Comparison of ENCODE assay signal across 11 mouse cellular contexts in genomic region chr1:72609887-72610877, GRCm38 (mm10). TPM values are rescaled to one million over a fixed set of nuclear protein-coding genes. Genes with fewer than 3 reads are reported as not detected.
A peak's percentile ranks its signal among the peaks of the same experiment; 100 is the strongest.
DNase-seq lines count a peak whose midpoint lies in the region; TF ChIP-seq lines count a peak whose summit lies in the region.
"Had no signal": no experiment of that assay in that cellular context is flagged by ENCODE, and none has a peak within 500 bp of the region (broad histone marks: within the 10 kb centered on the region; RNA-seq: fewer than 3 reads in every experiment).

No protein-coding gene starts in this region.

- no peaks in the 10 kb centered on the region for H3K79me2 ChIP-seq in MEL (ENCODE audit: control insufficient read depth, insufficient read depth, low read length, poor library complexity)

- TF ChIP-seq RAD21 in MEL (IDR thresholded peaks at IDR 0.05; ENCODE audit: low read depth, low read length), result no peak

- no peaks in the 10 kb centered on the region for H3K9me3 ChIP-seq in MEL (replicated peaks; ENCODE audit: insufficient read depth, low read length)
- H3K9me3 ChIP-seq: G1E; limb, embryonic 13.5 days had no signal

- no peaks in the 10 kb centered on the region for H3K4me1 ChIP-seq in MEL (ENCODE audit: control insufficient read depth in 1 of 2, insufficient read depth in 2 of 2, low read length in 2 of 2)
- H3K4me1 ChIP-seq: limb, embryonic 13.5 days had no signal

- H3K27me3 ChIP-seq in MEL (ENCODE audit: control insufficient read depth in 1 of 2, insufficient read depth in 2 of 2, low read length in 2 of 2), result no peaks in the 10 kb centered on the region
- H3K27me3 ChIP-seq: limb, embryonic 13.5 days had no signal

- no peak overlapping the region for H3K27ac ChIP-seq in layer of hippocampus, adult 2 months
- H3K27ac ChIP-seq in MEL (ENCODE audit: control insufficient read depth, low read depth, low read length), result no peak overlapping the region
- H3K27ac ChIP-seq: limb, embryonic 13.5 days had no signal

- TF ChIP-seq CTCF in layer of hippocampus, adult 2 months (conservative IDR thresholded peaks at IDR 0.05), result peak; percentile 51
- TF ChIP-seq CTCF in MEL (IDR thresholded peaks at IDR 0.05 in 2 of 3, conservative IDR thresholded peaks at IDR 0.05 in 1 of 3; ENCODE audit: control insufficient read depth in 1 of 3, insufficient read depth in 1 of 3, low read depth in 2 of 3, low read length in 3 of 3, poor library complexity in 1 of 3, severe bottlenecking in 1 of 3), result no peak; a peak in 2 of 6 replicates

- H3K36me3 ChIP-seq in MEL (ENCODE audit: control insufficient read depth in 1 of 2, insufficient read depth in 2 of 2, low read length in 2 of 2), result no peaks in the 10 kb centered on the region; a peak in 2 of 4 replicates

- TF ChIP-seq EP300 in MEL (IDR thresholded peaks at IDR 0.05; ENCODE audit: low read depth in 1 of 2, low read length in 2 of 2), result no peak

- DNase-seq in layer of hippocampus, adult 2 months (ENCODE audit: low spot score in 2 of 2), result no peak
- DNase-seq in layer of hippocampus, postnatal 14 days (ENCODE audit: low spot score in 2 of 2), result no peak
- DNase-seq in MEL (ENCODE audit: low read depth, low spot score), result peak; percentile 10
- DNase-seq in embryo, embryonic 10.5 days (ENCODE audit: low spot score), result peak; percentile 16
- DNase-seq in kidney, postnatal 36 days, result peak; percentile 66 to 78
- DNase-seq in cerebellum, adult 9-10 months, result no peak
- no peak for DNase-seq in urinary bladder, postnatal 36 days (ENCODE audit: low spot score in 2 of 2)
- no peak for DNase-seq in ovary, postnatal 14 days (ENCODE audit: low spot score)
- DNase-seq: cerebellum, postnatal 14 days had no signal

- H3K9ac ChIP-seq in MEL (ENCODE audit: control insufficient read depth, low read depth, low read length, poor library complexity, severe bottlenecking), result no peak overlapping the region
- H3K9ac ChIP-seq: limb, embryonic 13.5 days had no signal

- no peak for TF ChIP-seq POLR2A in MEL (IDR thresholded peaks at IDR 0.05; ENCODE audit: control insufficient read depth in 1 of 2, insufficient read depth in 1 of 2, low read depth in 1 of 2, low read length in 2 of 2, poor library complexity in 1 of 2)

- no peak overlapping the region for H3K4me3 ChIP-seq in layer of hippocampus, adult 2 months
- H3K4me3 ChIP-seq in MEL (ENCODE audit: control insufficient read depth in 1 of 2, insufficient read depth in 1 of 2, low read depth in 2 of 2, low read length in 2 of 2), result no peak overlapping the region
- H3K4me3 ChIP-seq: limb, embryonic 13.5 days had no signal

TF ChIP-seq in MEL, 35 proteins besides CTCF, POLR2A, EP300 and RAD21:
- TF ChIP-seq TBP (IDR thresholded peaks at IDR 0.05; ENCODE audit: low read depth, low read length) (no peak), NRF1 (IDR thresholded peaks at IDR 0.05; ENCODE audit: insufficient read depth, low read depth, low read length, poor library complexity, severe bottlenecking) (no peak), MAX (IDR thresholded peaks at IDR 0.05; ENCODE audit: low read length) (no peak)
TF ChIP-seq in MEL: peak in this region for 0.

RNA-seq across cellular contexts. Expression of gene Smarcal1, which starts 27.1 kb away (rescaled TPM):
- 10 to 100 TPM; 64.8 to 66.4 TPM for total RNA-seq in layer of hippocampus, adult 2 months (2021)
- total RNA-seq in layer of hippocampus, postnatal 14 days (2021), result 10 to 100 TPM; 47.4 to 50.8 TPM
- 23.6 and 24.4 TPM in 2 replicates for total RNA-seq in MEL (2012; rRNA removed)
- polyA plus RNA-seq in MEL (2012; ENCODE audit: insufficient read depth in 1 of 2, insufficient read length in 2 of 2, low read depth in 1 of 2, low replicate concordance in 2 of 2, missing spikeins in 1 of 2), result 10 to 100 TPM in 1 of 2 experiments, not detected in 1; 27.7 TPM

Comparison
In these comparisons a context has a peak if more than half of its experiments do, and no peak if none do; other contexts are left out.
1. DNase-seq: peak in MEL (single experiment), embryo, embryonic 10.5 days (single experiment) and kidney, postnatal 36 days (2 of 2); none in layer of hippocampus, adult 2 months (0 of 2), layer of hippocampus, postnatal 14 days (0 of 2), cerebellum, adult 9-10 months (single experiment), urinary bladder, postnatal 36 days (0 of 2) and ovary, postnatal 14 days (single experiment).